Mouse (Mus musculus) midbrain, embryonic 14.5 days (tissue): ENCODE results near the gene Stat5a. TPM values are rescaled to one million over a fixed set of nuclear protein-coding genes. Genes with fewer than 3 reads are reported as not detected.
A peak's percentile ranks its signal among the peaks of the same experiment; 100 is the strongest.

ENCODE experiments used
- ATAC-seq: fragments of 200-750 bp; cut with Nextera tagmentation; 2 replicates; pipeline ENCODE4 v1.8.0; 2017; ENCODE audit warnings: moderate number of reproducible peaks, moderate library complexity; ENCODE audit not compliant: low FRiP score, low TSS enrichment
- DNase-seq: peaks from one replicate; pipeline ENCODE4 v3.0.0-alpha.2; 2015
- H3K27ac ChIP-seq: fragments of 300-500 bp; sonication (generic); replicated peaks from 2 replicates; pipeline ENCODE4 v1.5.1; 2014; ENCODE audit warnings: mild to moderate bottlenecking, low read depth, low read length, moderate library complexity
- H3K27me3 ChIP-seq: fragments of 300-500 bp; sonication (generic); 2 replicates; pipeline ENCODE4 v1.6.1; 2014; ENCODE audit warnings: low read length, control low read depth, mixed read lengths; ENCODE audit not compliant: control insufficient read depth, insufficient read depth
- H3K36me3 ChIP-seq: fragments of 300-500 bp; sonication (generic); 2 replicates; pipeline ENCODE4 v1.6.1; 2014; ENCODE audit warnings: low read length, control low read depth; ENCODE audit not compliant: control insufficient read depth, insufficient read depth
- H3K4me1 ChIP-seq: fragments of 300-500 bp; sonication (generic); 2 replicates; pipeline ENCODE4 v1.6.1; 2014; ENCODE audit warnings: mild to moderate bottlenecking, antibody characterized with exemption, low read length, control low read depth; ENCODE audit not compliant: control insufficient read depth, insufficient read depth
- H3K4me2 ChIP-seq: fragments of 300-500 bp; sonication (generic); 2 replicates; pipeline ENCODE4 v1.6.1; 2014; ENCODE audit warnings: mild to moderate bottlenecking, low read length, moderate library complexity
- H3K4me3 ChIP-seq: fragments of 300-500 bp; sonication (generic); replicated peaks from 2 replicates; pipeline ENCODE4 v1.5.1; 2014; ENCODE audit warnings: low read depth, low read length
- H3K9ac ChIP-seq: fragments of 300-500 bp; sonication (generic); replicated peaks from 2 replicates; pipeline ENCODE4 v1.6.1; 2014; ENCODE audit warnings: mild to moderate bottlenecking, low read length, moderate library complexity
- H3K9me3 ChIP-seq: fragments of 300-500 bp; sonication (generic); 2 replicates; pipeline ENCODE4 v1.6.1; 2016; ENCODE audit warnings: low read length, control low read depth, mixed read lengths; ENCODE audit not compliant: control insufficient read depth
- WGBS: fragments of 180-500 bp; shearing (Covaris S2); extraction: QIAGEN DNeasy Blood & Tissue Kit; methylation state at CpG from one replicate; pipeline ENCODE4 v1.1.7; 2014; 5-methylcytosine and 5-hydroxymethylcytosine counted together
- polyA plus RNA-seq: library from polyadenylated mRNA; unstranded; fragments of >200 nt; fragmentation: Nextera tagmentation; extraction: Ambion mirVana; gene quantifications from 2 replicates; pipeline ENCODE4 v1.2.1, GENCODE M21; 2014

The Stat5a gene
- polyA plus RNA-seq, result 1.7 and 1.9 TPM in 2 replicates

DNA sequence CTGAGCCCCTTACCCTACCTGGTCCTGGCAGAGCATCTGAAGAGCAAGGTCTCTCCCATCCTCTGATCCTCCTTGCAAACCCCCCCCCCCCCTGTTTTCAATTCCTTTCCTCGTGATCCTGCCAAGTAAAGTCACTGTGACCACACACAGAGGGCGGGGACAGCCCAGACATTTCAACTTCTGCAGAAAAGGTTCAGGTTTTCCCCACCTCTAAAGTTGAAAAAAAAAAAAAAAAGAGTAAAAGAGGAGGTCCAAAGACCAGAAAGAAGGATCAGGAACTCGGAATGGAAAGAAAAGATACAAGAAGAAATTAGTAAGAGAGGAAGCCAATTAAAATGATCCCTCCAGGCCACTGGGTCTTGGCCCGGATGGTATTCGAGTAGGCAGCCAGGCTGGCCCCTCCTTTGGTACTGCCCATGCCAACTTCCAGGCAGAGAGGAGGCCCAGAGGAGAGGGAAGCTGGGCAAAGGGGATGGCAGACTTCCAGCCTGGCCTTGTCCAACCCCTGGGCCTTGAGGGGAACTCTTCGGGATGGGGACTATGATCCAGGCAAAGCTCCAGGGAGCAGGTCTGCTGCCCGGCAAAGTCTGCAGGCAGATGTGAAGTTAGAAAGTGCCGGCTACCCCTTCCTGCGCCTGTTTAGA, at the start of gene Stat5a:
TSS of gene Stat5a (plus strand) at position 417 of the 644 bp plus-strand sequence.
- WGBS, result 63% methylated on average over 9 of the region's 9 CpGs
- peak within 1 kb of the TSS; percentile 57 for H3K4me2 ChIP-seq
- no peaks in the 10 kb centered on the region for H3K9me3 ChIP-seq
- H3K27me3 ChIP-seq, result peaks cover 17% of the 10 kb centered on the region
- peak within 1 kb of the TSS; percentile 38 for H3K4me3 ChIP-seq
- H3K9ac ChIP-seq, result peak within 1 kb of the TSS; percentile 31; the same call in 1 of the 2 replicates
- no peaks in the 10 kb centered on the region for H3K4me1 ChIP-seq
- ATAC-seq (no peak), DNase-seq (no peak)
- H3K27ac ChIP-seq, result no peak within 1 kb of the TSS
- H3K36me3 ChIP-seq, result no peaks in the 10 kb centered on the region

DNA sequence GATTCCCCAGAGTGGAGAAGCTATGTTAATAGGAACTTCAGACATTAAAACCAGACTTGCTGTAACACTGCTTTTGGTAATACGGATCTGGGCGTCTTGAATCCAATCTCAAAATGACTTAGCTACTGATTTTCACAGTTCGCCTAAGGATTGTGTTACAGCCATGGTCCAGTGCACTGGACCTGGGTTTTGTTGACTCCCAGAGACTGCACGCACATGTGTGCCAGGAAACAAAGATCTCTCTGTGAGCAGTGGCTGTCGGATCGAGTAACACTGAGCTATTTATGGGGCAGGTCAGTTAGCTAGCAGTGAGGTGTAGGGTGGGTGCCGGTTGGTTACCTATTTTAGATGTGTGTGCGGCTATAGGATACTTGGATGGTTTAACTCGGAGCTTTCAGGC, 48.6 kb upstream of the Stat5a start:
- ATAC-seq (no peak), DNase-seq (no peak)
- H3K4me1 ChIP-seq, result no peaks in the 10 kb centered on the region
- no peak overlapping the region for H3K27ac ChIP-seq
- 90% methylated on average over 9 of the region's 9 CpGs for WGBS
- H3K36me3 ChIP-seq, result 0 out of 2 replicates have a peak, but pooled peaks cover under 1% of the 10 kb centered on the region
- no peak overlapping the region for H3K9ac ChIP-seq
- no peaks in the 10 kb centered on the region for H3K27me3 ChIP-seq
- H3K4me3 ChIP-seq, result no peak overlapping the region
- H3K9me3 ChIP-seq, result no peaks in the 10 kb centered on the region
- H3K4me2 ChIP-seq, result no peak overlapping the region

- Histone ChIP-seq H3K4me1 (no peaks in the 10 kb centered on the region), H3K9me3 (no peaks in the 10 kb centered on the region), H3K4me2 (no peak overlapping the region), H3K27me3 (no peaks in the 10 kb centered on the region), H3K27ac (no peak overlapping the region), H3K9ac (no peak overlapping the region), H3K36me3 (no peaks in the 10 kb centered on the region), H3K4me3 (no peak overlapping the region)
- 93% methylated on average over 2 of the region's 2 CpGs for WGBS
- DNase-seq, result no peak
- ATAC-seq, result no peak
Measured at GRCm38 (mm10) chr11:100811132-100811531, 48.0 kb upstream of the Stat5a start.

GRCm38 (mm10) chr11:100814498-100814897, 44.7 kb upstream of the Stat5a start:
- Histone ChIP-seq H3K4me2 (no peak overlapping the region), H3K4me3 (no peak overlapping the region), H3K36me3 (no peaks in the 10 kb centered on the region), H3K9ac (no peak overlapping the region), H3K9me3 (no peaks in the 10 kb centered on the region), H3K27ac (no peak overlapping the region), H3K4me1 (no peaks in the 10 kb centered on the region), H3K27me3 (no peaks in the 10 kb centered on the region)
- ATAC-seq, result no peak
- no peak for DNase-seq
- WGBS, result 78% methylated on average over 13 of the region's 13 CpGs

DNA sequence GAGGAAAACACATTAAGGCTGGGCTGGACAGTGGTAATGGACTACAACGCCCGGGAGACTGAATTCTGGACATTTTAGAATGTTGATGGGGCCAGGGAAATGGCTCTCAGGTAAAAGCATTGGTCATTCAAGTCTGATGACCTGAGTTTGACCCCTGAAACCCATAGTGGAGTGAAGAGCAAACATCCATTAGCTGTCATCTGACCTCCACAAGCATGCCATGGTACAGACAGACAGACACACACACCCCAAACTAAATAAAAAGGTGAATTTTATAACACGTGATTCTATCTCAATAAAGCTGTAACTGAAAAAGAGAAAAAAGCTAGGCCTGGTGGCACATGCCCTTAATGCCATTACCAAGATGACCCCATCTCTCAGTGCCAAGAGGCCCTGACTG, 42.8 kb upstream of the Stat5a start:
- Histone ChIP-seq H3K9me3 (no peaks in the 10 kb centered on the region), H3K9ac (no peak overlapping the region), H3K36me3 (no peaks in the 10 kb centered on the region), H3K27me3 (no peaks in the 10 kb centered on the region), H3K4me3 (no peak overlapping the region), H3K4me2 (no peak overlapping the region), H3K27ac (no peak overlapping the region), H3K4me1 (no peaks in the 10 kb centered on the region)
- DNase-seq (no peak), ATAC-seq (no peak)
- WGBS, result 94% methylated on average over 3 of the region's 3 CpGs

GRCm38 (mm10) chr11:100816801-100817200, 42.4 kb upstream of the Stat5a start:
- Histone ChIP-seq H3K27me3 (no peaks in the 10 kb centered on the region), H3K4me3 (no peak overlapping the region), H3K36me3 (no peaks in the 10 kb centered on the region), H3K4me1 (no peaks in the 10 kb centered on the region), H3K4me2 (no peak overlapping the region), H3K9ac (no peak overlapping the region), H3K9me3 (no peaks in the 10 kb centered on the region), H3K27ac (no peak overlapping the region)
- no peak for ATAC-seq
- 83% methylated on average over 4 of the region's 4 CpGs for WGBS
- no peak for DNase-seq

DNA sequence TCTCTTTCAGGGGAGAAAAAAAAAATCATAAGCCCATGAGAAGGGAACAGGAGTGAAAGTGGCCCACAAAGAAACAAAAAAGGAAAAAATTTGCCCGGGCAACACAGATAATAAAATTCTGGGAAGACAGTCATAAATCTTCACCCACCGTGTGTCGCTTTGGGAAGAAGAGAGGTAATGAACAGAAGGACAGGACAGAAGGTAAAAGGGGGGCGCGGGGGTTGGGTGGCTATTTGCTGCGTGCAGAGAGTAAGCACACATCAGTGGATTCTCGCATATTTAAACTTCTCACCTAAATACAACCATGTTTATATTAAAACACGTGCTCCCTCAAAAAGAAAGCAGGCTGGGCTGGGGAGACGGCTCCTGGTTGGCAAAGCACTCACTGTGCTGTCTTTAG, 41.8 kb upstream of the Stat5a start:
- Histone ChIP-seq H3K27me3 (no peaks in the 10 kb centered on the region), H3K9me3 (no peaks in the 10 kb centered on the region), H3K9ac (no peak overlapping the region), H3K27ac (no peak overlapping the region), H3K4me1 (no peaks in the 10 kb centered on the region), H3K4me3 (no peak overlapping the region), H3K4me2 (no peak overlapping the region), H3K36me3 (no peaks in the 10 kb centered on the region)
- 79% methylated on average over 9 of the region's 9 CpGs for WGBS
- DNase-seq (no peak), ATAC-seq (no peak)

- 94% methylated on average over 15 of the region's 15 CpGs for WGBS
Measured at GRCm38 (mm10) chr11:100818359-100819012, 40.7 kb upstream of the Stat5a start.

DNA sequence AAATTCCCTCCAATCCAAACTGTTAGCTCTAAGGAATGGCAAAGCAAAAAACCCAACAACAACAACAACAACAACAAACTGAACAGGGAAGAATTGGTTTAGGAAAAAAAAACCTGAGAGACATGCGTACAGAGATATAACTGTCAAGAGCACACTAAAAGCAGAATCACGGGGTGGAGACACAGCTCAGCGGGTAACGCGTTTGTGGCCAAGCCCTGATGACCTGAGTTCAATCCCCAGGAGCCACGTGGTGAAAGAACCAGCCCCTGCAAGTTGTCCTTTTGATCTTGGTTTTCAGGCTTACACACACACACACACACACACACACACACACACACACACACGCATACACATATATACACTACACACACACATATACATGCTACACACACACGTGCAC, 40.1 kb upstream of the Stat5a start:
- no peak overlapping the region for H3K27ac ChIP-seq
- no peak overlapping the region for H3K4me3 ChIP-seq
- 84% methylated on average over 8 of the region's 8 CpGs for WGBS
- no peaks in the 10 kb centered on the region for H3K4me1 ChIP-seq
- H3K27me3 ChIP-seq, result no peaks in the 10 kb centered on the region
- ATAC-seq (no peak), DNase-seq (no peak)
- no peaks in the 10 kb centered on the region for H3K9me3 ChIP-seq
- H3K36me3 ChIP-seq, result no peaks in the 10 kb centered on the region
- no peak overlapping the region for H3K9ac ChIP-seq
- H3K4me2 ChIP-seq, result no peak overlapping the region

More at GRCm38 (mm10) chr11:100818359-100819012, 40.7 kb upstream of the Stat5a start:
- ATAC-seq (no peak), DNase-seq (no peak)
- Histone ChIP-seq H3K4me1 (no peaks in the 10 kb centered on the region), H3K27me3 (no peaks in the 10 kb centered on the region), H3K4me3 (no peak overlapping the region), H3K9ac (no peak overlapping the region), H3K36me3 (no peaks in the 10 kb centered on the region), H3K27ac (no peak overlapping the region), H3K9me3 (no peaks in the 10 kb centered on the region), H3K4me2 (no peak overlapping the region)
